Mouse (Mus musculus) layer of hippocampus, postnatal 10 days (tissue): ENCODE data around the gene Slc5a2. TPM values are rescaled to one million over a fixed set of nuclear protein-coding genes. Genes with fewer than 3 reads are reported as not detected.

ENCODE experiments used
- DNase-seq, 2 experiments: peaks; one replicate each; pipeline ENCODE4 v3.0.0; 2021; ENCODE audit warnings: low spot score in 2 of 2
- total RNA-seq, 2 experiments: library from RNA; stranded (reverse); gene quantifications; 2 replicates each; pipeline ENCODE4 v1.2.3; 2021

Gene Slc5a2
- total RNA-seq, 2 experiments from 2014 or later, result not detected

GRCm38 (mm10) chr7:128249998-128250397 is 15.5 kb upstream of the Slc5a2 start:
- DNase-seq, result no peak

- peak in 1 of 2 experiments; percentile 7 for DNase-seq
These were observed 13.5 kb upstream of the Slc5a2 start for GRCm38 (mm10) chr7:128251946-128252345.

GRCm38 (mm10) chr7:128252609-128253008 is 12.8 kb upstream of the Slc5a2 start:
- peak; percentile 68 to 72 for DNase-seq

GRCm38 (mm10) chr7:128254978-128255377 is 10.5 kb upstream of the Slc5a2 start:
- DNase-seq, result no peak

GRCm38 (mm10) chr7:128255757-128256156 is 9.7 kb upstream of the Slc5a2 start:
- DNase-seq, result no peak

GRCm38 (mm10) chr7:128256783-128257334 is 8.6 kb upstream of the Slc5a2 start:
- DNase-seq, result no peak

GRCm38 (mm10) chr7:128266056-128266455 is 599 bp downstream of the Slc5a2 start:
- no peak for DNase-seq

- no peak for DNase-seq
These were observed 1.9 kb downstream of the Slc5a2 start for GRCm38 (mm10) chr7:128267391-128267790.

GRCm38 (mm10) chr7:128267813-128268212 is 2.4 kb downstream of the Slc5a2 start:
- DNase-seq, result no peak

- DNase-seq, result no peak
These were observed 5.0 kb downstream of the Slc5a2 start for GRCm38 (mm10) chr7:128270431-128270850.

- no peak for DNase-seq
These were observed 6.0 kb downstream of the Slc5a2 start for GRCm38 (mm10) chr7:128271496-128271895.

- no peak for DNase-seq
These were observed 10.6 kb downstream of the Slc5a2 start for GRCm38 (mm10) chr7:128276051-128276450.

GRCm38 (mm10) chr7:128279750-128280149 is 14.3 kb downstream of the Slc5a2 start:
- no peak for DNase-seq

GRCm38 (mm10) chr7:128281765-128282164 is 16.3 kb downstream of the Slc5a2 start:
- no peak for DNase-seq

- no peak for DNase-seq
These were observed 17.2 kb downstream of the Slc5a2 start for GRCm38 (mm10) chr7:128282532-128283244.

- no peak for DNase-seq
These were observed 18.6 kb downstream of the Slc5a2 start for GRCm38 (mm10) chr7:128284047-128284446.

GRCm38 (mm10) chr7:128285060-128285459 is 19.6 kb downstream of the Slc5a2 start:
- no peak for DNase-seq

GRCm38 (mm10) chr7:128288923-128289544 is 23.6 kb downstream of the Slc5a2 start:
- no peak for DNase-seq

GRCm38 (mm10) chr7:128294785-128295184 is 29.3 kb downstream of the Slc5a2 start:
- DNase-seq, result no peak

GRCm38 (mm10) chr7:128296514-128296913 is 31.1 kb downstream of the Slc5a2 start:
- no peak for DNase-seq

GRCm38 (mm10) chr7:128297291-128297616 is 31.8 kb downstream of the Slc5a2 start:
- peak in 1 of 2 experiments; percentile 16 for DNase-seq

GRCm38 (mm10) chr7:128297617-128298480 is 32.4 kb downstream of the Slc5a2 start, which contains the start of gene BC017158:
Gene BC017158, minus strand, starts transcription at chr7:128298170.
- peak; percentile 55 to 72 for DNase-seq
